Mouse (Mus musculus): ENCODE results near the gene Uqcrh.

GRCm38 (mm10) chr4:116088510-116089249 is 13.8 kb upstream of the Uqcrh start:
- TF ChIP-seq POLR2A (IDR thresholded peaks at IDR 0.05; ENCODE audit: extremely low read depth, insufficient read depth, low read length), result no peak
- TF ChIP-seq CTCF (IDR thresholded peaks at IDR 0.05; ENCODE audit: low read depth, low read length), result no peak
